Mouse (Mus musculus) bone marrow macrophage, adult 2 months (primary cell): ENCODE results near the gene Ryk. TPM values are rescaled to one million over a fixed set of nuclear protein-coding genes. Genes with fewer than 3 reads are reported as not detected.

ENCODE experiments used
- H3K27ac ChIP-seq: 2 replicates; pipeline ENCODE4 v1.5.1; 2012; ENCODE audit warnings: low read depth, low read length; ENCODE audit not compliant: insufficient read depth
- H3K4me1 ChIP-seq: 2 replicates; pipeline ENCODE4 v1.6.1; 2012; ENCODE audit warnings: low read length; ENCODE audit not compliant: control insufficient read depth, insufficient read depth
- H3K4me3 ChIP-seq: 2 replicates; pipeline ENCODE4 v1.5.1; 2012; ENCODE audit warnings: mild to moderate bottlenecking, low read length, moderate library complexity; ENCODE audit not compliant: insufficient read depth
- CTCF ChIP-seq: IDR thresholded peaks from 2 replicates; pipeline ENCODE4 v1.5.1; 2012; ENCODE audit warnings: low read depth, mild to moderate bottlenecking, low read length, moderate library complexity
- POLR2A ChIP-seq: IDR thresholded peaks from 2 replicates; pipeline ENCODE4 v1.6.1; 2012; ENCODE audit warnings: mild to moderate bottlenecking, low read depth, low read length, borderline replicate concordance
- polyA plus RNA-seq: library from polyadenylated mRNA; stranded (reverse); fragments of >200 nt; gene quantifications from 2 replicates; pipeline ENCODE4 v1.2.4, GENCODE M21; 2012; ENCODE audit not compliant: missing spikeins, insufficient read depth, insufficient read length

Gene Ryk
- polyA plus RNA-seq, 1 experiment: 1.2 TPM

- H3K27ac ChIP-seq: no peak overlapping the region
- no peak for TF ChIP-seq CTCF
- no peak for TF ChIP-seq POLR2A
- H3K4me1 ChIP-seq: no peaks in the 10 kb centered on the region
- H3K4me3 ChIP-seq: no peak overlapping the region
Observed at GRCm38 (mm10) chr9:102865946-102866737, 31.4 kb downstream of the Ryk start.

DNA sequence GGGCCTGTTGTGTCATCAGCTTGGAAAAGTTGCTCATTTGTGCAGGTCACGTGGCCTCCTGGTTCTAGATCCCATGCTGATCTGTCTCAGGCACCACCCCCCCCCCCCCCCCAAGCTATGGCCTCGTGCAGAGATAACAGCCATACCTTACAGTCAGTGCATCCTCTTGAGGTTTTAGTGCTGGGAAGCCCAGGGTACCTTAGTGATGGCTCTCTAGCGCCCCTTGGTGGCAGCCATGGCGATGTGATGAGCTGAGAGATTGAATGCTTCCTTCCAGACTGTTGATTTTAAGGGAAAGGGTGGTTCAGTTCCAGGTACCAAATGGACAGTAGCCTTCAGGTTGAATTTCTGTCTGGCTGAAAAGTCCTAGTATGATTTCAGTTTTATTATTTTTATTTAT, 32.2 kb downstream of the Ryk start:
- TF ChIP-seq POLR2A (no peak), CTCF (peak; percentile 85)
- Histone ChIP-seq H3K4me3 (no peak overlapping the region), H3K27ac (no peak overlapping the region), H3K4me1 (no peaks in the 10 kb centered on the region)

DNA sequence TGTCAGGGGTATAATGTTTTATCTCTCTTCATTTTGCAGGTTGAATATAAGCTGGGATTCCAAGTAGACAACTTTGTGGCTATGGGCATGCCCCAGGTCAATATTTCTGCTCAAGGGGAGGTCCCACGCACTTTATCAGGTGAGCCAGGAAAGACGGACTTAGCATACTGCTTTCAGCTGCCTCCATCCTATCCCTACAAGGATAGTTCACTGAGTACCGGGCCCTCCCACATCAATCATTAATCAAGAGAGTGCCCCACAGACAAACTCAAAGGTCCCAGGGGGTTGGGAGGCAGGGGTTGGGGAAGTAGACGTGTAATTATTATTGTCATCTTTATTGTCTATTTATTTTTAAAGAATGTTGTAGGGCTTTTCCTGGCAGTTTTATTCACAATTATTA, 32.8 kb downstream of the Ryk start:
- no peak overlapping the region for H3K27ac ChIP-seq
- H3K4me1 ChIP-seq: no peaks in the 10 kb centered on the region
- TF ChIP-seq CTCF: no peak
- no peak for TF ChIP-seq POLR2A
- no peak overlapping the region for H3K4me3 ChIP-seq

- no peak for TF ChIP-seq POLR2A
- no peak for TF ChIP-seq CTCF
- H3K27ac ChIP-seq: no peak overlapping the region
- H3K4me3 ChIP-seq: no peak overlapping the region
Observed at GRCm38 (mm10) chr9:102868451-102868850, 33.7 kb downstream of the Ryk start.

GRCm38 (mm10) chr9:102876054-102876690, 41.5 kb downstream of the Ryk start:
- no peak for TF ChIP-seq CTCF
- TF ChIP-seq POLR2A: no peak
- H3K4me3 ChIP-seq: no peak overlapping the region

More at GRCm38 (mm10) chr9:102868451-102868850, 33.7 kb downstream of the Ryk start:
- H3K4me1 ChIP-seq: no peaks in the 10 kb centered on the region

GRCm38 (mm10) chr9:102877916-102878315, 43.2 kb downstream of the Ryk start:
- Histone ChIP-seq H3K4me3 (no peak overlapping the region), H3K27ac (no peak overlapping the region), H3K4me1 (no peaks in the 10 kb centered on the region)
- TF ChIP-seq CTCF (no peak), POLR2A (no peak)

More at GRCm38 (mm10) chr9:102876054-102876690, 41.5 kb downstream of the Ryk start:
- Histone ChIP-seq H3K4me1 (no peaks in the 10 kb centered on the region), H3K27ac (no peak overlapping the region)

- TF ChIP-seq POLR2A (no peak), CTCF (no peak)
- Histone ChIP-seq H3K4me3 (no peak overlapping the region), H3K27ac (no peak overlapping the region), H3K4me1 (no peaks in the 10 kb centered on the region)
Observed at GRCm38 (mm10) chr9:102879545-102879944, 44.8 kb downstream of the Ryk start.

GRCm38 (mm10) chr9:102884703-102885102, 50.0 kb downstream of the Ryk start:
- no peaks in the 10 kb centered on the region for H3K4me1 ChIP-seq
- no peak for TF ChIP-seq POLR2A
- TF ChIP-seq CTCF: no peak
- no peak overlapping the region for H3K27ac ChIP-seq
- H3K4me3 ChIP-seq: no peak overlapping the region

GRCm38 (mm10) chr9:102890166-102890565, 55.4 kb downstream of the Ryk start:
- no peak overlapping the region for H3K4me3 ChIP-seq
- no peak overlapping the region for H3K27ac ChIP-seq
- TF ChIP-seq POLR2A: no peak
- TF ChIP-seq CTCF: no peak
- H3K4me1 ChIP-seq: no peaks in the 10 kb centered on the region
